Mouse (Mus musculus): ENCODE measurements at regions not wholly inside any gene's neighbourhood (a gene's known extent, or its start where the extent isn't known, plus 50 kb on each side); places are given as distances from the start of the nearest gene placed in this dataset.

DNA sequence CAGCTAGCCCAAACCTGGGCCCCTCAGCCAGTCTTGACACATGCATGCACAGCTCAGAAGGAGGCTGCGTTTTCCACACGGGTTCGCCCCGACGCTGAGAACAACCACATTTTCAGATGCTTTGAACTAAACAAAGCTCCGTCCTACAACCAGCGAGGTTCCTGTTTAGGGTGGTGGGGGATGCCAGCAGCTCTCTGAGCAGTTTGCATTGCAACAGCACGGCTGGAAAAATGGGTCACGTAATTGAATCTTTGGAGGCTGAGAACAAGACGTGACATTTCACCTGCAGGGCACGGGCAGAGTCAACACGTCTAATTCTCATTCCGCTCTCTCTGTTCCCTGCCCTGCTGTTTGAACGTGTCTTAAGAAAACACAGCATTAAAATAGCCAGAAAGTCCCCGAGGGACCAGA, 119.2 kb downstream of the Syk start:
- DNase-seq (ENCODE audit: inconsistent ontology term), result no peak

- DNase-seq (ENCODE audit: inconsistent ontology term), result no peak
These were observed 120.6 kb downstream of the Syk start for GRCm38 (mm10) chr13:52703401-52704164.

DNA sequence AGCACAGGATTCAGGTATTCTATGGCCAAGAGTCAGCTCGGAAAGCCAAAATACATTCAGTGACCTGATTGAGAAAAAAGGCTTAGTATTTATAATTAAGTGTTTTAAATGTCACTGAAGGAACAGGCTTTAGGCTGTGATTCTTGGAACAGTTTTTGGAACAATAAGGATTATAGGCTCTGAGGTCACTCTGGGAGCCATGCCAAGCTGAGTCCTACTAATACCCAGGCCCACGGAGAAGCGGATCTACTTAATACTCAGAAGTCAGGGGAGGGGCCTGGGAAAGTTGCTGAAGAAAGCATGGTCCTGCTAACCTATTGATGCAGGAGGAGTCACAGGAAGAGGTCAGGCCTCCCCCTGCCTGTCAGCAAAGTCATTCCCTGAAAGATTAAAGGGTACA, 121.7 kb downstream of the Syk start:
- no peak for DNase-seq (ENCODE audit: inconsistent ontology term)

- no peak for DNase-seq (ENCODE audit: inconsistent ontology term)
These were observed 126.6 kb downstream of the Syk start for GRCm38 (mm10) chr13:52709580-52709979.

GRCm38 (mm10) chr13:52711713-52712369, 128.9 kb downstream of the Syk start:
- DNase-seq (ENCODE audit: inconsistent ontology term), result peak; percentile 65

- no peak for DNase-seq (ENCODE audit: inconsistent ontology term)
These were observed 138.5 kb downstream of the Syk start for GRCm38 (mm10) chr13:52721463-52721862.

DNA sequence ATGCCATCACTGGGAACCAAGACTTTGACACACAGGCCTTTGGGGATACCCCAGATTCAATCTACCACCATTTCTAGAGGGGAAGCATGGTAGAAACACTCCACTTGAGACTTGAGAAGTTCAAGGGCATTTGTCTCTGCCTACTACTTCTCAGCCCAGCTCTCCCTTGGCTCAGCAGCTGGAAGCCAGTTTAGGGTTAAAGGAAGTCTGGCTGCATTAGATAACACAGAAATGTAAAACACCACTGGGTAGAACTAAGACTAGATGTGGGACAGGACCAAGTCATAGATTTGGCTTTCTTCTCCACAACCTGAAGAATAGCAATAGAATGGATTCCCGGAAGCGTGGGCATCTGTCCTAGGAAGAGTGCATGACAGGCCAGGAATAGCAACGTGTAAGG, 139.7 kb downstream of the Syk start:
- no peak for DNase-seq (ENCODE audit: inconsistent ontology term)

DNA sequence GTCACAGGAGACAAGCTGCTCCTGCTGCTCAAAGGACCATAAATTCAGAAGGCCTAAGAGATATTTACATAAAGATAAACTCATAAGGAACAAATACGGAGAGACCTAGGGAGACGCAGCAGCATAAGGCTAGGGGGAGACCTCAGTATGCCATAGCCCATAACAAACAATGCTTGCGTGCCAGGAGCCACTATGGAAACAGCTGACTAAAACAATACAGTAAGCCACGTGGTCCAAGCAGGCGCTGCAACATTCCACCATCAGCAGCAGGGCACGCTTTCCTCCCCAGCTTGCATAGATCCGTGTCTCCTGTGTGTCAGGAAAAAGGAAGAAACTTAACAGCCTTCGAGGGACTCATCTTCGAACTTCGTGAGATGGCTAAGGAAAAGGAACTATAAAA, 143.1 kb downstream of the Syk start:
- DNase-seq (ENCODE audit: inconsistent ontology term), result no peak

DNA sequence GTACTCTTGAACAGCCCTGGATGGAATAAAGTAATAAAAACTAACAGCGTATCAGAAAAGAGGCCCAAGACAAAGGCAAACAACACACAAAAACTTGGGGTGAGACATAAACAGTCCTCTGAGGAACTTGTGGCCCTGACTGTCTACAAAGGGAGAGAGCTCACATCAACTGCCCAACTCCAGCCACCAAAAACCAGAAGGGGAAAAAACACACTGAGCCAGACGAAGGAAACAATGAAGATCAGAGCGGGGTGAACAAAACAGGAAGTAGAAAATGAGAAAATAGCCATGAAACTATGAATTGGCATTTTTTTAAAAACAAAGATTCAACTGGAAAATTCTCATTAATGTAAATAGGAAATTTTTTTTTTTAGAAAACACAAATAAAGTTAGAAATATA, 143.6 kb downstream of the Syk start:
- DNase-seq (ENCODE audit: inconsistent ontology term), result no peak

GRCm38 (mm10) chr13:52735453-52735933, 152.5 kb downstream of the Syk start:
- DNase-seq (ENCODE audit: inconsistent ontology term), result no peak

DNA sequence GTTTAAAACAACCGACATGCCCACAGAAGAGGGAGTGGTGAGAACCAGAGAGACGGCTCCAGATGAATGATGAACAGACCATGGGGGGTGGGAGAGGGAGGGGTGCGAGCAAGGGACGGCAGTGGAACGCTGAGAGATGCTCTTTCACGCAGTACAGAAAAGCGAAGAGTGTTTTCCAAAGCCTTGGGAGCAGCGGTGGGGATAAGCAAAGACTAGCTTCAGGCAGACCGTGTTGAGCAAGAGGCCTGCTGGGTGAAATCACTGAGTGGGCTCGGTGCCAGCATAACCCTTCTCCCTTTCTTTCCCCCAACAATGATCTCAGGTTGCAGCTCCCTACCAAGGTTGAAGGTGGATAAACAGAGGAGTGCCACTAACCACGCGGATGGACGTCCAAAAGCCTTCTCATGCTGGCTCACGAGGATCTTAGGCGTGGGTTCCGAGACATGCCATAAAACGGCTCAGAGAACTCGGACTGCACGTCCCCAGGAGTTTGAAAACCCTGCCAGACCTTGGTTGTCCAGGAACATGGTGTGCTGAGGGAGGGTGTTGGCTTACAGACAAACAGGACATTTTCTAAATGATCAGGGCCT, 153.1 kb downstream of the Syk start:
- no peak for DNase-seq (ENCODE audit: inconsistent ontology term)

DNA sequence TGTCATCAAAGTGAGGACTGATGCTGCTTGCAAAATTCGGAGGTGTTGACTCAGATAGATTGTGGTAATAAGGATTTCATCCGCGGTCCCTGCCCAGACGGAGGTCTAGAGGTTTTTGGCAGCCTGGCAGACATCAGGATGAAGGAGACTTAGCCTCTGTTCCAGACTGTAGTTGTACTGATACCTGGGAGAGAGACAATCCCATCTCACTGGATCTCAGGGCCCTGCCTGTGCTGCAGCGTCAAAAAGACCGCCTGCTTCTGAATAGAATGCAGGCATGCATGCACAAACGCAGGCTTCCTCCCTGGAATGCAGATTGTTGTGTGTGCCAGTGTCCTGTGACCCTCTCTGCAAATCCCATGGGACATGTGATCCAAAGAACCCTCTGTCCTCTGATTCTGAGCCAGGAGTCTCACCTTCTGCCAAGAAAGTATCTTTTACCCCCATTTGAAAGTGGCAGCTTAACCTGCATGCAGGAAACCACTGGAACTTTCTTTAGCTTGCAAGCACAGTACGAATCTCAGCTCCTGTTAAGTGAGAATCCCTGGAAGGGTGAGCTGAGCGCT, 155.2 kb downstream of the Syk start:
- peak; percentile 75 for DNase-seq (ENCODE audit: inconsistent ontology term)

- peak; percentile 24 for DNase-seq (ENCODE audit: inconsistent ontology term)
These were observed 158.4 kb downstream of the Syk start for GRCm38 (mm10) chr13:52741371-52741770.

GRCm38 (mm10) chr13:52756005-52756404, 173.0 kb downstream of the Syk start:
- DNase-seq (ENCODE audit: inconsistent ontology term), result peak; percentile 64

DNA sequence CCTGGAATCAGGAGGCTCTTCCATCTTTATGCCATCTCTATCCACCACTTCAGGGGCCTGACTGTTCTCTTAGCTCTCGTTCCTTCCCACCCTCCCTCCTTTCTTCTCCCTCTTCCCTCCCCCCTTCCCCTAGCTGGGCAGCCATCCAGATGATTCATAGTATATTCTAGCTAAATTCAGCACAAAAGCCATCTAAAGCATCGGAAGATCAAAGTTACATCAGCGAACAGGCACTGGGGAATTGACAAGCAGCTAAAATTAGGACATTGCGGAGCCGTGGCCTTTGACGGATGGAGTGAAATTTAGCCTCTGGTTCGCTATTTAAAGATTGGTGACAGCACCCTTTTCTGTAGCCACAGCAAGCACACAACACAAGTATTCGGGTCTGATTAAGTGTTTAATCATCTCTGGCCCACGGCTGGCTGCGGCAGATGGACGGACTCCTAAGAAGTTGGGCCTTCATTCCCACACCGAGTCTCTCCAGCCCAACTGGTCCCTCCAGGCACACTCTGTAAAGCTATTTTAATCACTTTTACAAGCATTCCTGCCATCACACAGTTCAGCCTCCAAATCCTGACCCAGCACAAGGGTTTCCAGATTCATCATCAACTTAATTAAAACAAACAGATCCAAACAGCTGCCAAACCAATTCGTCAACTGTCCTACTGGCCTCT, 163.8 kb downstream of the Auh start:
- peak; percentile 97 for DNase-seq (ENCODE audit: inconsistent ontology term)

DNA sequence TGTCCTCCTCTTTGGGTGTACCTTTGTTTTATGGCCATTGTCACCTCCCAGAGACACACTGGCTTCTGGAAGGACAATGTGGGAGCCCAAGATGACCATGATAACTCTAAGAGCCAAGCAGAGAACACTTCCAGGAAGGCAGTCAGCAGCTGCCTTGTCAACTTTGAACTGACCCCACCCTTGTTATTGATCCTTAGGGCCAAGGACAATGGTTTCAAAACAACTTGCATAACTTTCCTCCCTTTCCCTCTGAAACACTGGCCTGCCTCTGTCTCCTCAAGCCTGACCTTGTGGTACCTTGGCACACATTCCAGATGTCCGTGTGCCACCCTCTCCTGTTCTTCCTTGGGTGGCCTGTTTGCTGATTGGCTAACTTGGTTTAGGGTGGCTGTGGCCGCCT, 163.2 kb downstream of the Auh start:
- DNase-seq (ENCODE audit: inconsistent ontology term), result no peak

GRCm38 (mm10) chr13:52769956-52770355, 159.5 kb downstream of the Auh start:
- no peak for DNase-seq (ENCODE audit: inconsistent ontology term)

GRCm38 (mm10) chr13:52771518-52771917, 158.0 kb downstream of the Auh start:
- DNase-seq (ENCODE audit: inconsistent ontology term), result no peak

- DNase-seq (ENCODE audit: inconsistent ontology term), result no peak
These were observed 157.4 kb downstream of the Auh start for GRCm38 (mm10) chr13:52772081-52772480.

DNA sequence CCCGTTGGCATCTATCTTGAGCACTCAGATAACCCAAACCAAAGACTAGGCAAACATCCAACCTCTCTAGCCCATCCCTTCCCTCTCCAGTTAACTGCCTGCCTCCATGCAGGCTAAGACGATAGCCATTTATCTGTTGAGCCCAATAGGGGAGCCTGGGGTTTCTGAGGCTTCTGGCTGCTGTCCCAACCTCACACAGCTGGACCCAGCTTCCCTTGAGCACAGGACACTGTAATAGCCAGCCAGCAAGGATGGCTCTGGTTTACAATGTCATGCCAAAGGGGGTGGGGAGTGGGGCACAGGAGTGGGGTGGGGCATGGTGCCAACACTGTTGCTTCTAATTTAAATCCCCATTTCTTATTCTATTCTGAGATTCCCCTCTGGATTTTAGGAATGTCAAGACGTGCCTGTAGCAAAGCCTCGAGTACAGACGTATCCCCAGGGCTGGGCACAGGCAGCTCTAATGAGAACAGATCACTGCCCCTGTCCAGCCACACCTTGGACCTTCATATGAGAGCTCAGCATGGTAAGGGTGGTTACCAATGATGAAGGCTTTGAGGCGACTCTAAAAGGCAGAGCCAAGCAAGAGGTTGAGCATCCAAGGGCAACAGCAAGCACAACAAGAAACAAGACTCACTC, 152.0 kb downstream of the Auh start:
- peak; percentile 58 for DNase-seq (ENCODE audit: inconsistent ontology term)

DNA sequence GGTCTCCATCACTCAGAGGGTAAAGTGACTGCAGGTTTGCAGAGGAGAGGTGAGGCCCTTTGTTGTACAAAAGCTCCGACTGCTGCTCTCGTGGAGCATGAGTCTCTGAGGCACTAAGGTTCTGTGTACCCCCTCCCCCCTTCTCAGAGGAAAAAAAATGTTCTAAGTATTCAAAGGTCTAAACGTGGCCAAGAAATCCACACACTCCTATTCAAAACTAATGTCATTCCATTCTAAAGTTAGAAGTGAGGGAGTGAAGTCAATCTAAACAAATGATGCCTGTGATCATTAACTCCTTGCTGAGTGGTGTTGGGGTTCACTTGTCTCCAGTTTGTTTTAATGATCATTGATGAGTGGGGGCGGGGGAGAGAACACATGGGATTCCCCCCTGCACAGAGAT, 150.6 kb downstream of the Auh start:
- DNase-seq (ENCODE audit: inconsistent ontology term), result no peak
